Mouse (Mus musculus): Measurements from ENCODE around the gene Adamts2.

- TF ChIP-seq CTCF (IDR thresholded peaks at IDR 0.05; ENCODE audit: extremely low read depth, insufficient read depth, low read length) (no peak), POLR2A (IDR thresholded peaks at IDR 0.05; ENCODE audit: extremely low read depth, insufficient read depth, low read length) (no peak)
Observed at GRCm38 (mm10) chr11:50662176-50662575, 60.3 kb downstream of the Adamts2 start.

Data from cortical plate, adult 2 months (tissue).